Mouse (Mus musculus): ENCODE measurements around the gene Ppp1r16b. TPM values are rescaled to one million over a fixed set of nuclear protein-coding genes. Genes with fewer than 3 reads are reported as not detected.

Ppp1r16b gene
- total RNA-seq, 2 experiments from 2014 or later, result 6.9 to 11.5 TPM

Small RNA genes lying within 50 kb of the gene (microRNA-seq; reads per million reads assigned to microRNA genes)
- gene Gm26141 (ENCODE audit: borderline number of aligned reads in 2 of 2) (0 reads per million in 2 experiments), gene Mir3474 (ENCODE audit: borderline number of aligned reads in 2 of 2) (4.3 to 8.0 reads per million in 2 experiments)

Other genes with a start within 250 kb of the Ppp1r16b start
- 100 to 1,000 TPM in 1 of 2 experiments, 10 to 100 TPM in 1; 75.7 to 130 TPM for gene Adig, start 162.8 kb upstream of the Ppp1r16b start, total RNA-seq (2021)
- gene Arhgap40, start 152.6 kb upstream of the Ppp1r16b start, total RNA-seq (2021), result not detected
- gene Slc32a1, start 54.6 kb upstream of the Ppp1r16b start, total RNA-seq (2021), result not detected
- gene Actr5, start 40.5 kb upstream of the Ppp1r16b start, total RNA-seq (2021), result 10 to 100 TPM; 11.9 to 12.8 TPM
- gene Fam83d, start 102.7 kb downstream of the Ppp1r16b start, total RNA-seq (2021), result under 1 TPM; 0.26 to 0.53 TPM
- 10 to 100 TPM in 1 of 2 experiments, 1 to 10 TPM in 1; 9.7 to 11.1 TPM for gene Dhx35, start 129.4 kb downstream of the Ppp1r16b start, total RNA-seq (2021)